Mouse (Mus musculus) kidney, adult 2 months (tissue): Measurements from ENCODE around the gene Kansl1.

Experiments
- CTCF ChIP-seq: fragments of 200-500 bp; conservative IDR thresholded peaks from 2 replicates; pipeline ENCODE4 v1.5.1; 2011; ENCODE audit warnings: low read depth, mild to moderate bottlenecking, control low read depth, low read length, moderate library complexity, mixed read lengths; ENCODE audit not compliant: insufficient read depth, insufficient read length
- POLR2A ChIP-seq: fragments of 200-500 bp; IDR thresholded peaks from one replicate; pipeline ENCODE4 v1.6.1; 2011; ENCODE audit warnings: low read depth, low read length, control low read depth

GRCm38 (mm10) chr11:104322142-104322541 lies 146.5 kb downstream of the Kansl1 start:
- TF ChIP-seq CTCF (no peak), POLR2A (no peak)
